Mouse (Mus musculus) CH12.LX (cell line): ENCODE measurements at regions not wholly inside any gene's neighbourhood (a gene's known extent, or its start where the extent isn't known, plus 50 kb on each side); places are given as distances from the start of the nearest gene placed in this dataset.

Experiments used
- DNase-seq: peaks from one replicate; pipeline ENCODE4 v3.0.0-alpha.2; 2013; ENCODE audit errors: extremely low read depth
- H3K27ac ChIP-seq: 2 replicates; pipeline ENCODE4 v1.5.1; 2012; ENCODE audit warnings: low read depth, mild to moderate bottlenecking, control low read depth, moderate library complexity; ENCODE audit not compliant: insufficient read depth
- H3K27me3 ChIP-seq: replicated peaks from 2 replicates; pipeline ENCODE3; 2012; ENCODE audit warnings: inconsistent platforms
- H3K36me3 ChIP-seq, 2 experiments: replicated peaks in 1 of 2; 2 replicates each; pipeline versions ENCODE3 to v1.6.1; 2012; ENCODE audit warnings: inconsistent platforms in 1 of 2, low read length in 1 of 2, mild to moderate bottlenecking in 1 of 2, mixed read lengths in 1 of 2, moderate library complexity in 1 of 2; ENCODE audit not compliant: control insufficient read depth in 1 of 2, insufficient read depth in 1 of 2
- H3K4me1 ChIP-seq, 2 experiments: 2 replicates each; pipeline ENCODE4 v1.6.1; 2012; ENCODE audit warnings: inconsistent platforms in 1 of 2, moderate library complexity in 1 of 2; ENCODE audit not compliant: insufficient read depth in 2 of 2, control insufficient read depth in 1 of 2
- H3K4me2 ChIP-seq: 2 replicates; pipeline ENCODE4 v1.6.1; 2012; ENCODE audit warnings: low read depth, mild to moderate bottlenecking, control low read depth; ENCODE audit not compliant: poor library complexity, insufficient read depth, severe bottlenecking
- H3K4me3 ChIP-seq, 3 experiments: fragments of 150-350 bp in 1 of 3; sonication (generic) in 1 of 3; replicated peaks in 1 of 3; 2 replicates each; pipeline versions ENCODE3 to v1.5.1; 2011 to 2012; ENCODE audit warnings: low read depth in 2 of 3, low read length in 2 of 3, mild to moderate bottlenecking in 2 of 3, moderate library complexity in 2 of 3, control low read depth in 1 of 3, improper control_type of control experiment in 1 of 3, inconsistent platforms in 1 of 3, mixed read lengths in 1 of 3; ENCODE audit not compliant: poor library complexity in 1 of 3
- H3K79me2 ChIP-seq: replicated peaks from 2 replicates; pipeline ENCODE4 v1.6.1; 2012; ENCODE audit warnings: mild to moderate bottlenecking, moderate library complexity; ENCODE audit not compliant: control insufficient read depth, poor library complexity, insufficient read depth, severe bottlenecking; ENCODE audit errors: extremely low read depth
- H3K9ac ChIP-seq: 2 replicates; pipeline ENCODE4 v1.6.1; 2012; ENCODE audit warnings: low read depth, mild to moderate bottlenecking, control low read depth, moderate library complexity; ENCODE audit not compliant: insufficient read depth
- H3K9me3 ChIP-seq: replicated peaks from 2 replicates; pipeline ENCODE3; 2012; ENCODE audit warnings: low read length, inconsistent platforms, mixed read lengths
- CHD2 ChIP-seq: IDR thresholded peaks from 2 replicates; pipeline ENCODE4 v1.6.1; 2011; ENCODE audit warnings: low read length, improper control_type of control experiment
- CTCF ChIP-seq, 2 experiments: IDR thresholded peaks in 1 of 2; conservative IDR thresholded peaks in 1 of 2; 2 replicates each; pipeline ENCODE4 v1.5.1; 2011 to 2012; ENCODE audit warnings: low read depth in 2 of 2, low read length in 2 of 2, improper control_type of control experiment in 1 of 2, inconsistent platforms in 1 of 2, mild to moderate bottlenecking in 1 of 2, moderate library complexity in 1 of 2
- E2F4 ChIP-seq: IDR thresholded peaks from 2 replicates; pipeline ENCODE4 v1.6.1; 2011; ENCODE audit warnings: low read depth, low read length, improper control_type of control experiment; ENCODE audit not compliant: insufficient replicate concordance
- ELF1 ChIP-seq: IDR thresholded peaks from 2 replicates; pipeline ENCODE4 v1.6.1; 2014; ENCODE audit warnings: low read depth, mild to moderate bottlenecking, inconsistent platforms, low read length, improper control_type of control experiment
- GABPA ChIP-seq: IDR thresholded peaks from 2 replicates; pipeline ENCODE4 v1.6.1; 2012; ENCODE audit warnings: low read depth, low read length, improper control_type of control experiment, inconsistent platforms; ENCODE audit not compliant: insufficient replicate concordance
- HCFC1 ChIP-seq: IDR thresholded peaks from 2 replicates; pipeline ENCODE4 v1.6.1; 2012; ENCODE audit warnings: low read depth, mild to moderate bottlenecking, inconsistent platforms, low read length, improper control_type of control experiment
- JUN ChIP-seq: IDR thresholded peaks from 2 replicates; pipeline ENCODE4 v1.6.1; 2011; ENCODE audit warnings: low read depth, mild to moderate bottlenecking, low read length, improper control_type of control experiment, moderate library complexity; ENCODE audit not compliant: insufficient read depth
- JUND ChIP-seq: conservative IDR thresholded peaks from 2 replicates; pipeline ENCODE4 v1.6.1; 2011; ENCODE audit warnings: low read depth, low read length, improper control_type of control experiment
- MAFK ChIP-seq: IDR thresholded peaks from 2 replicates; pipeline ENCODE4 v1.6.1; 2011; ENCODE audit warnings: low read length, improper control_type of control experiment; ENCODE audit not compliant: insufficient replicate concordance
- MXI1 ChIP-seq: IDR thresholded peaks from 2 replicates; pipeline ENCODE4 v1.6.1; 2011; ENCODE audit warnings: mild to moderate bottlenecking, low read depth, low read length, improper control_type of control experiment
- MYC ChIP-seq: IDR thresholded peaks from 2 replicates; pipeline ENCODE4 v1.6.1; 2011; ENCODE audit warnings: low read depth, mild to moderate bottlenecking, improper control_type of control experiment, low read length
- NELFE ChIP-seq: IDR thresholded peaks from 2 replicates; pipeline ENCODE4 v1.6.1; 2011; ENCODE audit warnings: low read depth, low read length, improper control_type of control experiment
- NRF1 ChIP-seq: IDR thresholded peaks from 2 replicates; pipeline ENCODE4 v1.6.1; 2014; ENCODE audit warnings: low read depth, mild to moderate bottlenecking, inconsistent platforms, low read length, improper control_type of control experiment, moderate library complexity
- PAX5 ChIP-seq: IDR thresholded peaks from 2 replicates; pipeline ENCODE4 v1.6.1; 2012; ENCODE audit warnings: low read length, inconsistent platforms, mixed read lengths
- POLR2AphosphoS2 ChIP-seq: IDR thresholded peaks from 2 replicates; pipeline ENCODE4 v1.6.1; 2011; ENCODE audit warnings: low read depth, low read length, improper control_type of control experiment
- RAD21 ChIP-seq: IDR thresholded peaks from 2 replicates; pipeline ENCODE4 v1.6.1; 2011; ENCODE audit warnings: low read depth, mild to moderate bottlenecking, low read length, improper control_type of control experiment, moderate library complexity
- RCOR1 ChIP-seq: conservative IDR thresholded peaks from 2 replicates; pipeline ENCODE4 v1.6.1; 2012; ENCODE audit warnings: low read depth, mild to moderate bottlenecking, inconsistent platforms, low read length, improper control_type of control experiment
- SIN3A ChIP-seq: IDR thresholded peaks from 2 replicates; pipeline ENCODE4 v1.6.1; 2012; ENCODE audit warnings: low read length, improper control_type of control experiment, inconsistent platforms
- TBP ChIP-seq: conservative IDR thresholded peaks from 2 replicates; pipeline ENCODE4 v1.6.1; 2011; ENCODE audit warnings: low read depth, low read length, improper control_type of control experiment
- TCF12 ChIP-seq: IDR thresholded peaks from 2 replicates; pipeline ENCODE4 v1.6.1; 2014; ENCODE audit warnings: low read depth, mild to moderate bottlenecking, inconsistent platforms, low read length, improper control_type of control experiment
- UBTF ChIP-seq: IDR thresholded peaks from 2 replicates; pipeline ENCODE4 v1.6.1; 2012; ENCODE audit warnings: low read depth, mild to moderate bottlenecking, inconsistent platforms, low read length, improper control_type of control experiment, moderate library complexity
- ZC3H11A ChIP-seq: IDR thresholded peaks from 2 replicates; pipeline ENCODE4 v1.6.1; 2012; ENCODE audit warnings: low read depth, mild to moderate bottlenecking, inconsistent platforms, low read length, improper control_type of control experiment
- ZKSCAN1 ChIP-seq: IDR thresholded peaks from 2 replicates; pipeline ENCODE4 v1.6.1; 2012; ENCODE audit warnings: low read depth, inconsistent platforms, low read length, improper control_type of control experiment, borderline replicate concordance
- ZMIZ1 ChIP-seq: IDR thresholded peaks from 2 replicates; pipeline ENCODE4 v1.6.1; 2012; ENCODE audit warnings: low read depth, mild to moderate bottlenecking, inconsistent platforms, low read length, improper control_type of control experiment
- dilution Hi-C: fragments of 300-500 bp; cut with MboI; formaldehyde crosslinking; loops from 2 replicates; pipeline ENCODE4 v1.14.3; 2020; ENCODE audit warnings: low sequenced_read_pairs; ENCODE audit not compliant: extremely low pct_unique_long_range_greater_than_20kb, extremely low pct_ligation_motif_present
- in situ Hi-C: fragments of 300-500 bp; cut with MboI; formaldehyde crosslinking; loops from 3 replicates; pipeline ENCODE4 v1.14.3; 2019; ENCODE audit warnings: low sequenced_read_pairs, low pct_ligation_motif_present, low pct_unique_long_range_greater_than_20kb, mixed read lengths

DNA sequence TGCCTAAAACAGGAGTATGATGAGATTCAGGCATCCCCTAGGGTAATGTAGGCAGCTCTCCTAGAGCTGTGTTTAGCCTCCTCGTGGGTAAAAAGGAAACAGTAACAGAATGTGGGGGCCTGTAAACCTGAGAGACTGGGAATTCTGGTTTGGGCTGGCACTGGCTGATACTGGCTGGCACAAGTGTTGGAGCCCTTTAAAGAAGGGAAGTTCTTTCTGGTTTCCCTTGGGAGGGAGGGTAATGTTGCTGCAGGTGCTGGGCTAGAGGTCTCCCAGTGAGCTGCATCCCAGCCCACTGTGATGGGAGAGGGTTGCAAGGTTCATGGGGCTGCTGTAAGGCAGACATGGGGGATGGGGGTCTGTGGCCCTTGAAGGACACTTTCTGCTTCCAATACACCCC is 58.4 kb upstream of the Slc34a2 start:
- no peaks in the 10 kb centered on the region for H3K79me2 ChIP-seq
- peaks cover 2 to 7% of the 10 kb centered on the region in 2 experiments; a peak in 2 of 4 replicates for H3K4me1 ChIP-seq
- no peak for DNase-seq
- dilution Hi-C loops, result no loop called here
- no peak overlapping the region for H3K9ac ChIP-seq
- peaks cover 4% of the 10 kb centered on the region for H3K9me3 ChIP-seq
- H3K36me3 ChIP-seq, result no peaks in the 10 kb centered on the region
- in situ Hi-C loops, result no loop called here
- no peak overlapping the region for H3K4me2 ChIP-seq
- H3K4me3 ChIP-seq, result no peak overlapping the region
- H3K27me3 ChIP-seq, result no peaks in the 10 kb centered on the region
- no peak overlapping the region for H3K27ac ChIP-seq
- no peak for TF ChIP-seq JUN
- TF ChIP-seq CTCF (conservative IDR thresholded peaks at IDR 0.05 in 1 of 2, IDR thresholded peaks at IDR 0.05 in 1 of 2; ENCODE audit: low read depth in 2 of 2, low read length in 2 of 2), result no peak
- TF ChIP-seq NRF1, result no peak
- TF ChIP-seq ZKSCAN1, result no peak
- TF ChIP-seq NELFE, result no peak
- TF ChIP-seq TCF12, result no peak
- no peak for TF ChIP-seq RAD21
- TF ChIP-seq MXI1, result no peak
- TF ChIP-seq PAX5, result no peak
- TF ChIP-seq RCOR1, result no peak
- TF ChIP-seq E2F4, result no peak
- no peak for TF ChIP-seq GABPA
- no peak for TF ChIP-seq SIN3A

DNA sequence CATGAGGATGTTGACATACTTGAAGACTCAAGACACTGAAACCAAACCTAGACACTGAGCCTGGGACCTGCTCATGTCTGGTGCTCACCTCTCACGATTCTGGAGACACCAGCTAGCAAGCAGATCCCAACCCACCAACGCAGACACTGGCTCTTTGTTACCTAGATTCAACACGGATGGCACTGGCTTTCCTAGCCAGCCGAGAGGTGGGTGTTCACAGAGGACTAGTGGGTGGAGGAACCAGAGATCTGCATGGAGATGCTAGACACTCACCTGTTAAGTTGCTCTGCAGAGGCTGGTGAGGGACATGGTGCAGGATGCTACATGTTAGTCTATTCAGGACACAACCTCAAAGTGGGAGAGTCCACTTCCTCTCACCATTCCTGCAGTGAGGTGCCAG is 55.8 kb upstream of the Slc34a2 start:
- in situ Hi-C loops, result no loop called here
- H3K36me3 ChIP-seq, result no peaks in the 10 kb centered on the region
- TF ChIP-seq ZKSCAN1 (no peak), CHD2 (no peak), CTCF (conservative IDR thresholded peaks at IDR 0.05 in 1 of 2, IDR thresholded peaks at IDR 0.05 in 1 of 2; ENCODE audit: low read depth in 2 of 2, low read length in 2 of 2) (no peak), ELF1 (no peak), SIN3A (no peak), UBTF (no peak), POLR2AphosphoS2 (no peak), ZMIZ1 (no peak), HCFC1 (no peak), MXI1 (no peak), TCF12 (no peak), TBP (no peak), MAFK (no peak), ZC3H11A (no peak), PAX5 (no peak), JUND (no peak), MYC (no peak)

More for the DNA sequence above, 55.8 kb upstream of the Slc34a2 start:
- Histone ChIP-seq H3K4me2 (no peak overlapping the region), H3K4me1 (peaks cover 2 to 11% of the 10 kb centered on the region in 2 experiments; a peak in 2 of 4 replicates), H3K4me3 (no peak overlapping the region), H3K27ac (no peak overlapping the region), H3K9me3 (peaks cover 4% of the 10 kb centered on the region), H3K9ac (no peak overlapping the region), H3K27me3 (no peaks in the 10 kb centered on the region), H3K79me2 (no peaks in the 10 kb centered on the region)
- dilution Hi-C loops, result no loop called here
- DNase-seq, result no peak
